Mouse (Mus musculus) lung, postnatal 0 days (tissue): ENCODE data around the gene 5730522E02Rik. TPM values are rescaled to one million over a fixed set of nuclear protein-coding genes. Genes with fewer than 3 reads are reported as not detected.
A peak's percentile ranks its signal among the peaks of the same experiment; 100 is the strongest.

Experiments used
- ATAC-seq: fragments of 200-750 bp; cut with Nextera tagmentation; 2 replicates; pipeline ENCODE4 v1.8.0; 2017; ENCODE audit warnings: moderate library complexity
- DNase-seq: peaks from one replicate; pipeline ENCODE4 v3.0.0-alpha.2; 2016; ENCODE audit warnings: low spot score
- H3K27ac ChIP-seq: fragments of 300-500 bp; sonication (generic); 2 replicates; pipeline ENCODE4 v1.5.1; 2014; ENCODE audit warnings: antibody characterized with exemption, mild to moderate bottlenecking, low read length, mixed read lengths
- H3K27me3 ChIP-seq: fragments of 300-500 bp; sonication (generic); replicated peaks from 2 replicates; pipeline ENCODE4 v1.6.1; 2014; ENCODE audit warnings: low read length, mixed read lengths; ENCODE audit not compliant: insufficient read depth
- H3K36me3 ChIP-seq: fragments of 300-500 bp; sonication (generic); 2 replicates; pipeline ENCODE4 v1.6.1; 2014; ENCODE audit warnings: low read length, mixed read lengths; ENCODE audit not compliant: insufficient read depth
- H3K4me1 ChIP-seq: fragments of 300-500 bp; sonication (generic); 2 replicates; pipeline ENCODE4 v1.6.1; 2014; ENCODE audit warnings: antibody characterized with exemption, low read depth, low read length, mixed read lengths; ENCODE audit not compliant: insufficient read depth
- H3K4me2 ChIP-seq: fragments of 300-500 bp; sonication (generic); replicated peaks from 2 replicates; pipeline ENCODE4 v1.6.1; 2014; ENCODE audit warnings: low read depth, mild to moderate bottlenecking, low read length, moderate library complexity, mixed read lengths
- H3K4me3 ChIP-seq: fragments of 300-500 bp; sonication (generic); 2 replicates; pipeline ENCODE4 v1.5.1; 2014; ENCODE audit warnings: low read depth, low read length
- H3K9ac ChIP-seq: fragments of 300-500 bp; sonication (generic); replicated peaks from 2 replicates; pipeline ENCODE4 v1.6.1; 2014; ENCODE audit warnings: low read depth, mild to moderate bottlenecking
- H3K9me3 ChIP-seq: fragments of 300-500 bp; sonication (generic); 2 replicates; pipeline ENCODE4 v1.6.1; 2016; ENCODE audit warnings: low read length, mixed read lengths
- CTCF ChIP-seq: IDR thresholded peaks from 2 replicates; pipeline ENCODE4 v1.5.1; 2016; ENCODE audit warnings: antibody characterized with exemption, mild to moderate bottlenecking
- EP300 ChIP-seq: IDR thresholded peaks from 2 replicates; pipeline ENCODE4 v1.6.1; 2016; ENCODE audit warnings: antibody characterized with exemption, mild to moderate bottlenecking, control low read depth
- WGBS: fragments of 180-500 bp; shearing (Covaris S2); extraction: QIAGEN DNeasy Blood & Tissue Kit; methylation state at CpG from one replicate; pipeline ENCODE4 v1.1.7; 2014; 5-methylcytosine and 5-hydroxymethylcytosine counted together
- polyA plus RNA-seq: library from polyadenylated mRNA; unstranded; fragments of >200 nt; fragmentation: Nextera tagmentation; extraction: Ambion mirVana; gene quantifications from 2 replicates; pipeline ENCODE4 v1.2.1, GENCODE M21; 2015

The 5730522E02Rik gene
- polyA plus RNA-seq, 1 experiment from 2014 or later, result 0.42 TPM

GRCm38 (mm10) chr11:26167609-26167971, 43.0 kb downstream of the 5730522E02Rik start:
- no peak overlapping the region for H3K9ac ChIP-seq
- no peak overlapping the region for H3K27ac ChIP-seq
- DNase-seq (no peak), ATAC-seq (no peak)
- no peaks in the 10 kb centered on the region for H3K4me1 ChIP-seq
- no peaks in the 10 kb centered on the region for H3K9me3 ChIP-seq
- 77% methylated on average over 7 of the region's 7 CpGs for WGBS
- TF ChIP-seq EP300 (no peak), CTCF (no peak)
- no peaks in the 10 kb centered on the region for H3K36me3 ChIP-seq
- no peak overlapping the region for H3K4me3 ChIP-seq
- no peaks in the 10 kb centered on the region for H3K27me3 ChIP-seq
- no peak overlapping the region for H3K4me2 ChIP-seq

GRCm38 (mm10) chr11:26166966-26167608, 43.5 kb downstream of the 5730522E02Rik start:
- Histone ChIP-seq H3K9me3 (no peaks in the 10 kb centered on the region), H3K4me1 (no peaks in the 10 kb centered on the region), H3K9ac (no peak overlapping the region), H3K4me3 (no peak overlapping the region), H3K36me3 (no peaks in the 10 kb centered on the region), H3K27me3 (no peaks in the 10 kb centered on the region), H3K27ac (no peak overlapping the region), H3K4me2 (no peak overlapping the region)
- TF ChIP-seq CTCF (no peak), EP300 (no peak)
- ATAC-seq (no peak), DNase-seq (no peak)
- WGBS, result 62% methylated on average over 4 of the region's 4 CpGs

GRCm38 (mm10) chr11:26164651-26165259, 45.8 kb downstream of the 5730522E02Rik start:
- Histone ChIP-seq H3K27me3 (no peaks in the 10 kb centered on the region), H3K9ac (no peak overlapping the region), H3K4me3 (no peak overlapping the region), H3K9me3 (no peaks in the 10 kb centered on the region), H3K4me1 (no peaks in the 10 kb centered on the region), H3K36me3 (no peaks in the 10 kb centered on the region), H3K4me2 (no peak overlapping the region), H3K27ac (no peak overlapping the region)
- DNase-seq, result no peak
- TF ChIP-seq CTCF (no peak), EP300 (no peak)
- no peak for ATAC-seq
- WGBS, result 79% methylated on average over 5 of the region's 5 CpGs

- H3K9ac ChIP-seq, result no peak overlapping the region
- no peak overlapping the region for H3K4me3 ChIP-seq
- ATAC-seq, result no peak
- H3K4me1 ChIP-seq, result no peaks in the 10 kb centered on the region
- no peak overlapping the region for H3K4me2 ChIP-seq
- no peak for DNase-seq
- 49% methylated on average over 5 of the region's 5 CpGs for WGBS
- no peaks in the 10 kb centered on the region for H3K36me3 ChIP-seq
- no peak for TF ChIP-seq EP300
- no peak for TF ChIP-seq CTCF
- H3K9me3 ChIP-seq, result no peaks in the 10 kb centered on the region
- no peak overlapping the region for H3K27ac ChIP-seq
- no peaks in the 10 kb centered on the region for H3K27me3 ChIP-seq
Observed at GRCm38 (mm10) chr11:26161354-26161753, 49.2 kb downstream of the 5730522E02Rik start.

GRCm38 (mm10) chr11:26159033-26159432, 51.5 kb downstream of the 5730522E02Rik start:
- no peak overlapping the region for H3K4me2 ChIP-seq
- H3K4me1 ChIP-seq, result no peaks in the 10 kb centered on the region
- H3K9me3 ChIP-seq, result no peaks in the 10 kb centered on the region
- no peak overlapping the region for H3K27ac ChIP-seq
- no peak for TF ChIP-seq CTCF
- no peak for TF ChIP-seq EP300
- H3K27me3 ChIP-seq, result no peaks in the 10 kb centered on the region
- DNase-seq, result no peak
- no peak overlapping the region for H3K4me3 ChIP-seq
- no peaks in the 10 kb centered on the region for H3K36me3 ChIP-seq
- ATAC-seq, result no peak
- 61% methylated on average over 3 of the region's 3 CpGs for WGBS
- H3K9ac ChIP-seq, result no peak overlapping the region

- DNase-seq, result peak; percentile 5
- Histone ChIP-seq H3K9me3 (no peaks in the 10 kb centered on the region), H3K27me3 (no peaks in the 10 kb centered on the region), H3K4me2 (no peak overlapping the region), H3K9ac (no peak overlapping the region), H3K4me3 (no peak overlapping the region), H3K27ac (no peak overlapping the region), H3K36me3 (no peaks in the 10 kb centered on the region), H3K4me1 (no peaks in the 10 kb centered on the region)
- no peak for ATAC-seq
- TF ChIP-seq CTCF, result no peak
- TF ChIP-seq EP300, result no peak
- 74% methylated on average over 3 of the region's 3 CpGs for WGBS
Observed at GRCm38 (mm10) chr11:26140024-26140423, 70.5 kb downstream of the 5730522E02Rik start.
